Mouse (Mus musculus) left cerebral cortex, postnatal 36 days (tissue): ENCODE measurements around the gene Elk1. TPM values are rescaled to one million over a fixed set of nuclear protein-coding genes. Genes with fewer than 3 reads are reported as not detected.

ENCODE experiments used
- total RNA-seq, 2 experiments: library from RNA; stranded (reverse); gene quantifications; 2 replicates each; pipeline ENCODE4 v1.2.3; 2021

Gene Elk1
- total RNA-seq, 2 experiments from 2014 or later = 55.4 to 62.5 TPM

Other genes with a start within 250 kb of the Elk1 start
- 100 to 1,000 TPM; 100 to 114 TPM for gene Usp11, start 246.7 kb downstream of the Elk1 start, total RNA-seq
- gene Araf, start 152.8 kb downstream of the Elk1 start, total RNA-seq = 100 to 1,000 TPM; 172 to 185 TPM
- under 1 TPM; 0.63 to 0.99 TPM for gene Timp1, start 80.4 kb downstream of the Elk1 start, total RNA-seq
- 100 to 1,000 TPM; 554 to 584 TPM for gene Syn1, start 29.6 kb downstream of the Elk1 start, total RNA-seq
- gene Cfp, start 19.1 kb downstream of the Elk1 start, total RNA-seq = 10 to 100 TPM in 1 of 2 experiments, 1 to 10 TPM in 1; 6.0 to 18.8 TPM
- gene Uxt, start 11.4 kb upstream of the Elk1 start, total RNA-seq = 10 to 100 TPM; 11.4 to 16.4 TPM
- 10 to 100 TPM in 1 of 2 experiments, 1 to 10 TPM in 1; 7.4 to 13.5 TPM for gene Zfp182, start 111.7 kb upstream of the Elk1 start, total RNA-seq
- gene Spaca5, start 117.8 kb upstream of the Elk1 start, total RNA-seq = not detected
- gene Zfp300, start 138.9 kb upstream of the Elk1 start, total RNA-seq = 1 to 10 TPM; 2.4 to 2.9 TPM
- gene Ssxa1, start 165.2 kb upstream of the Elk1 start, total RNA-seq = not detected
- gene Gm21876, start 225.0 kb upstream of the Elk1 start, total RNA-seq = not detected